Mouse (Mus musculus) bone marrow, adult 2 months (tissue): ENCODE measurements at regions not wholly inside any gene's neighbourhood (a gene's known extent, or its start where the extent isn't known, plus 50 kb on each side); places are given as distances from the start of the nearest gene placed in this dataset.
A peak's percentile ranks its signal among the peaks of the same experiment; 100 is the strongest.

Experiments used
- H3K27ac ChIP-seq: fragments of 200-500 bp; 2 replicates; pipeline ENCODE4 v1.5.1; 2012; ENCODE audit warnings: low read depth, mild to moderate bottlenecking, control low read depth, inconsistent platforms, low read length; ENCODE audit not compliant: control insufficient read depth, poor library complexity, insufficient read depth
- H3K4me1 ChIP-seq: fragments of 200-500 bp; 2 replicates; pipeline ENCODE4 v1.6.1; 2011; ENCODE audit warnings: low read length; ENCODE audit not compliant: control insufficient read depth, insufficient read depth
- H3K4me3 ChIP-seq: fragments of 200-500 bp; replicated peaks from 2 replicates; pipeline ENCODE3; 2011; ENCODE audit warnings: mild to moderate bottlenecking, low read depth, low read length, control low read depth; ENCODE audit not compliant: control insufficient read depth
- CTCF ChIP-seq: fragments of 200-500 bp; IDR thresholded peaks from 2 replicates; pipeline ENCODE4 v1.5.1; 2011; ENCODE audit warnings: low read length, control low read depth; ENCODE audit not compliant: control insufficient read depth, insufficient read depth
- POLR2A ChIP-seq: fragments of 200-500 bp; IDR thresholded peaks from 2 replicates; pipeline ENCODE4 v1.6.1; 2011; ENCODE audit warnings: low read depth, mild to moderate bottlenecking, control low read depth, low read length, borderline replicate concordance; ENCODE audit not compliant: control insufficient read depth
- WGBS: fragments of 180-500 bp; shearing (Covaris S2); methylation state at CpG from one replicate; pipeline ENCODE4 v1.1.7; 2018; 5-methylcytosine and 5-hydroxymethylcytosine counted together

DNA sequence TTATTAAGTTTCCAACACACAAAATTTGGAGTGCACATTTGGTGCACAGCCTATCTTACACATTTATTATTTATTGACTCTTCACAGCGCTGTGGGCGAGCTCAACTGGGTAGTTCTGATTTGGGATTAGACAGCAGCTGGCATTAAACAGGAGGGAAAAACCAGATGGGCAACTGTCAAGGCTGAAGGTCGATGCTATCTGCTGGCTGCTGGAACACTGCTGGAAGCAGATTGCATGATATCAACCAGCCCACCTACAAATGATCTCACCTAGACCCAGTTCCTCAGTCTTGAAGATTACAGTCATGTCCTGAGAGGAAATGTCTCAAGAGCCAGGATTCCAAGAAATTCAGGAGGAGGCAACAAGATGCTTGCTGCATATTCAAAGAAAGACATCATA, 91.0 kb upstream of the Arid1b start:
- H3K4me1 ChIP-seq, result no peaks in the 10 kb centered on the region
- 73% methylated on average over 3 of the region's 3 CpGs for WGBS
- H3K27ac ChIP-seq, result no peak overlapping the region
- H3K4me3 ChIP-seq, result no peak overlapping the region
- TF ChIP-seq CTCF (no peak), POLR2A (no peak)

DNA sequence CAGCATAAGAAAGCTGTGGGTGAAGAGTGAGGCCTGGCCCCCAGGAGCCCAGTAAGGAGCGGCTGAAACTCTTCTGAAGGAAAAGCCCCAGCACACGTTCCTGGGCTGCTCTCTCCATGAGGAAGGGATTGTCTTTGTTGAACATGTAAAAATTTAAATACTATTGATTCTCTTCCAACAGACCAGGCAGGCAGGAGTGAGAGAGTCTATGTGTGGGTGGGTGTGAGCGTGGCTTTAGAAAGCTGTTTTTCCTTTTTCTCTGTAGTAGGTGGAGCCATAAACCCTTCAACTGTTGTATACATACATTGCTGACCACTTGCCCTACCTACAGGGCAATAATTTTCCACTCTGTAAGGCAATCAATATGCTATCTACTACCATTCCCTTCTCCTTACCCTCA, 87.6 kb upstream of the Arid1b start:
- H3K27ac ChIP-seq, result no peak overlapping the region
- no peak for TF ChIP-seq POLR2A
- TF ChIP-seq CTCF, result no peak
- H3K4me1 ChIP-seq, result no peaks in the 10 kb centered on the region
- no peak overlapping the region for H3K4me3 ChIP-seq
- 61% methylated on average over 3 of the region's 3 CpGs for WGBS

DNA sequence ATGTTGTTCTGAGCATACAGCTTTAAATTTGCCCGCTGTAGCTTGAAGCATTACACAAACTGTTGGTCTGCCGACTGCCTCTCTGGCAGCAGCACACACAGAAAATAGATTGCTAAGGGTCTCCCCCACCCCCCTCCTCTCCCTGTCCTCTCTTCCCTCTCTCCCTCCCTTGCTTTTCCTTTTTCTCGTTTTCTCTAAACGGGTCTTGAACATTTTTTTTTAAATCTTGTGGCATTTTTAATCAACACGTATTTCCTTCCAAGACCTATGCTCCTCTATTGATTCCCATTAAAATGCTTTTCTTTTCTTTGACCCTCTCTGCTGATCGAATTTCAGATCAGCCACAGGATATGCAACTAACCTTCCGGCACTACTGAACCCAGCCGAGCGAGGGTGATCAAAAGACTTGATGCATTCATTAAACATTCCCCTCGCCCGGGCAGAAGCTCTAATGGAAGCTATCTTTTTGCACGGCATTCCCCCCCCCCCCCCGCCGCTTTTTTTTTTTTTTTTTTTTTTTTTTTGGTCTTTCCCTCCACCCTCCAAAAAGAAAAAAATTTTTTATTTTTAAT, 86.9 kb upstream of the Arid1b start:
- under 1% methylated on average over 12 of the region's 14 CpGs for WGBS
- TF ChIP-seq POLR2A (no peak), CTCF (no peak)
- Histone ChIP-seq H3K4me3 (peak overlapping the region; percentile 39), H3K27ac (no peak overlapping the region), H3K4me1 (no peaks in the 10 kb centered on the region)

DNA sequence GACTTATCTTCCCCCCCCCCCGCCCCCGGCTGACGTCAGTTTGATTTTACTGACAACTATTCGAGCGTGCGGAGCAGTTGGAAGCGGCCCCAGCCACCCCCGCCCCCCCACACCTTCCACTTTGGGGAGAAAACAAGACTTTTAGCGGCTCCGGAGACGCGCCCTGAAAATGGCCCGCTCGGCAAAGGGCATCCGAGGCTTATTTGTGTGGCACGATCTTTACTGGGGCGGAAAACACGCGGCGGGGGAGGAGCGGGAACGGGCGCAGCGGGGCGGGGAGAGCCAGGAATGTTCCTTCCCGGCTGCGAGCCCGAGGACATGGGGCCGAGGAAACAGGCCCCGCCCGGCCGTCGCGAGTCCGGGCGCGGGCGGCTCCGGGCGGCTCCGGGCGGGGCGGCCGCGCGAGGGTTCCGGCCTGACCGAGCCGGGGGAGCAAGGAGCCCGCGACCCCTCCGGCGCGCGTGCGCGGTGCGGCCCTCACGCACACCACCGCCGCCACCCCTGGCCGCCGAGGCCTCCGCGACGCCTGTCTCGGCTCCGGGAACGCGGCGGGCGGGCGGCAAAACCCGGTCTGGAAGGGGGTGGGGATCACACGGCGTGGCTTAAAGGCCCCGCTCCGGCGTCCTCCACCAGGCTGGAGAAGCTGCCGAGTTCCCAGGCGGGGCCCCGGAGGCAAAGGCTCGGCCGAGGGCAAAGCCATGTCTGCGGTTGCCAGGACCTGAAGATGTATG, 86.1 kb upstream of the Arid1b start:
- H3K4me1 ChIP-seq, result no peaks in the 10 kb centered on the region
- TF ChIP-seq CTCF (no peak), POLR2A (peak; percentile 33; the same call in 1 of the 2 replicates)
- WGBS, result under 1% methylated on average over 85 of the region's 85 CpGs
- H3K4me3 ChIP-seq, result peak overlapping the region; percentile 74
- peak overlapping the region; percentile 69 for H3K27ac ChIP-seq

DNA sequence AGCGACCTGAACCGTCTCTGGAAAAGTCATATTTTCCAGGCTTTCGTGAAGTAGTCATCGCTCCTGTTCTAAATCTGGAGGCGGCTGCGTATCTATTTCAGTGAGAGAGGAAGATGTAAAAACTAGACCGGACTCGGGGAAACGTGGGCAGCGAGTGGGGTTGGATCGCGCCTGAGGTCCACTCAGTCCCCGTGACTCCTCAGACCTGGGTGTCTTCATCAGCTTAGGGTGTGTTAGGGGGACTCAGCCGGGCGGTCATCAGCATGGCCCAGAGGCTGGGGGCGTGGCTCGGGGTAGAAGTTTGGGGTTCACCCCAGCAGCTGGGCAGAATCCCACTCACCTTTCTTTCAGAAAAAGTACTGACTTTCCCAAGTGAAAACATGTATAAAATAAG, 85.6 kb upstream of the Arid1b start:
- Histone ChIP-seq H3K4me1 (no peaks in the 10 kb centered on the region), H3K27ac (0 out of 2 replicates have a peak overlapping the region, but pooled peaks have one; percentile 69), H3K4me3 (peak overlapping the region; percentile 74)
- 3% methylated on average over 17 of the region's 17 CpGs for WGBS
- TF ChIP-seq POLR2A (no peak), CTCF (no peak)

DNA sequence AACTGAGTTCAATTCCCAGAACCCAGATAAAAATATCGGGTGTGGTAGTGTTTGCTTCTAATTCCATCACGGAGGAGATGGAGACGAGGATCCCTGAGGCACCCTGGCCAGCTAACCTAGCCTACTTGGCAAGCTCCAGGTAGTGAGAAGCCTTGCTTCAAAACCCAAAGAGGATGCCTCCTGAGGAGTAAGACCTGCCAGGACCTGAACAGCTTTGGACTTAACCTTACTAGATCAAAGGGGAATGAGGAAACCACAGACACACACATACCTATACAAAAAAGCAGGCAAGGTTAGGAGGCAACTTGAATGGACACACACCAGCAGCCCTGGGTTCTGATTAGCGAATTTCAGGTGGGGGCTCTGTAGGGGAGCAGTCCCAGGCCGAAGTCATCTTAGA, 84.0 kb upstream of the Arid1b start:
- no peaks in the 10 kb centered on the region for H3K4me1 ChIP-seq
- WGBS, result 80% methylated on average over 5 of the region's 5 CpGs
- TF ChIP-seq POLR2A (no peak), CTCF (no peak)
- H3K27ac ChIP-seq, result no peak overlapping the region
- no peak overlapping the region for H3K4me3 ChIP-seq

DNA sequence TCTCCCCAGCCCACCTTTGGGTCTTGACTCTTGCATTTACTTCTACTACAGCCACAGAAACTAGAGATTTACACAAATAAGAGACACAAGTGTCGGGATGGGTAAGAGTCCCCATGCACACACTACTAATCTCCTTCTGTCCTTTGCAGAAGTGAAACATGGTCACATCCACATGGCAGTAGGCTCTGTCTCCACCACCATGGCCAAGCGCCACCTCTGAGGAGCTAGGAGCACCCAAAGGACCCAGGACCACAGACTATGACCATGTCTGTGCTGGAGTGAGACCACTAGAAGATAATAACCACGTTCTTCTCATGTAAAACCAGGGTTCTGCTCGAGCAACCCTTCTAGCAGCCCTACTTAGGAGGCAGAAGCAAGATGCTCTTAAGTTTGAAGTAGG, 81.1 kb upstream of the Arid1b start:
- Histone ChIP-seq H3K4me3 (no peak overlapping the region), H3K4me1 (no peaks in the 10 kb centered on the region), H3K27ac (no peak overlapping the region)
- WGBS, result 70% methylated on average over 4 of the region's 4 CpGs
- TF ChIP-seq POLR2A (no peak), CTCF (no peak)

DNA sequence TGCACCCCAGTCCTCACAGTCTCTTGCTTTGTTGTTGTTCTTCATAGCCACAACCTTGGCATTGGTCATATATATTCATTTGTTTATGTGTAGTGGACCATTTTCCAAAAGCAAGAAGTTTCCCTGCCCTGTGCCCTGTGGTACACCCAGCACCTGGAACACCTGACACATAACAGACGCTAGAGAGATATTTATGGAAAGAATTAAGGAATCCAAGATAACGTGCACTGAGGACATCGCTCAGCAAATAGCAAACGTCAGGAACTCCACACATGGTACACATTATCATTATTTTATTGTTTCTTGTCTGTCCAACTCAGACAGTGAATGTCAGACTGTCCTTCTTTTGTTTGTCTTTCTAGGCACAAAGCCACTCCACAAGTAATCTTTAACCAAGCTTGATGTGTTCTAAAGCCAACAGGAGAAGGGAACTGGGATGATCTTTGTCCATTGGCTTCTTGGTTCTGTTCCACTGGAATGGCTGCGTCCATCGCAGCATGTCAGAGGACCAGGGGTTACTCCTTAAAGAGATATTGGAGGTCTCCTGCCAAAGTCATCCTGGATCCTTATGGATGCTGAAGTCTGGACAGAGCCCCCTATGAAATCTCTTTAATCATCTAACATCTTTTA, 74.2 kb upstream of the Arid1b start:
- TF ChIP-seq CTCF, result no peak
- no peak for TF ChIP-seq POLR2A
- no peak overlapping the region for H3K27ac ChIP-seq
- H3K4me3 ChIP-seq, result no peak overlapping the region
- 85% methylated on average over 6 of the region's 6 CpGs for WGBS
- peaks cover 1% of the 10 kb centered on the region; the same call in 1 of the 2 replicates for H3K4me1 ChIP-seq

DNA sequence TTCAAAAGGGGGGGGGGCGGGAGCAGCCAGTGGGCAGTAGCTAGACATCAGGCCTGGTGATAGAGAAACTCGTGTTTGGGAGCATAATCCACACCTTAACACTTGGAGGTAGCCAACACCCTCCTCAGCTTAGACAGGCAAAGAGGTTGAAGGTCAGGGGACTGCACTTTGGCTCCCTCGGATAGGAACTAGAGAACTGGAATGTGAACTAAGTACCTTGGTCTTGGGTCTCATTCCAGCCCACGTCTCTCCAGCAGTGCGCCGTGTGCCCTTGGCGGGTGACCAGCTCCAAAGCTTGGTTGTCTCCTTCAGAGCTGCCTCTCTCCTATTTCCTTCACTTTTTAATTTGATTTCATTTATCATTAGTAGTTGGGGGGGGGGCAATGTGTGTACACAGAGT, 73.0 kb upstream of the Arid1b start:
- no peak overlapping the region for H3K27ac ChIP-seq
- WGBS, result 85% methylated on average over 7 of the region's 7 CpGs
- H3K4me3 ChIP-seq, result no peak overlapping the region
- peaks cover 1% of the 10 kb centered on the region; the same call in 1 of the 2 replicates for H3K4me1 ChIP-seq
- TF ChIP-seq CTCF, result no peak
- no peak for TF ChIP-seq POLR2A
